Mouse (Mus musculus) ES-E14 (cell line): ENCODE measurements around the gene Ctss.
"Not testable (repeated sequence)": the region's sequence is repeated elsewhere in the genome, so short reads cannot be mapped to it uniquely, and the experiment has no call there.

Source experiments
- HCFC1 ChIP-seq: IDR thresholded peaks from 2 replicates; pipeline ENCODE4 v1.6.1; 2012; ENCODE audit warnings: low read length, inconsistent platforms, borderline replicate concordance; ENCODE audit not compliant: insufficient read depth
- MAFK ChIP-seq: IDR thresholded peaks from 2 replicates; pipeline ENCODE4 v1.6.1; 2014; ENCODE audit warnings: mild to moderate bottlenecking, low read depth, low read length, inconsistent platforms; ENCODE audit not compliant: insufficient read depth
- ZNF384 ChIP-seq: IDR thresholded peaks from 2 replicates; pipeline ENCODE4 v1.6.1; 2012; ENCODE audit warnings: low read depth, low read length, inconsistent platforms

GRCm38 (mm10) chr3:95541186-95541585, 14.6 kb downstream of the Ctss start:
- not testable (repeated sequence) for TF ChIP-seq ZNF384, HCFC1, MAFK
